Mouse (Mus musculus): ENCODE results near the gene Gm20425. TPM values are rescaled to one million over a fixed set of nuclear protein-coding genes. Genes with fewer than 3 reads are reported as not detected.

The Gm20425 gene
- polyA plus RNA-seq (2014; fragmentation: Illumina TruSeq; extraction: RNeasy Lipid Tissue Mini Kit (QIAGEN cat#74804); ENCODE audit: low read depth, low replicate concordance), result 3.1 TPM

GRCm38 (mm10) chr9:103230151-103230951 is at the start of gene Gm20425, which contains the start of gene Trf:
Gene Gm20425 (minus strand): TSS chr9:103230307.
Gene Trf (minus strand): TSS chr9:103230444.

GRCm38 (mm10) chr9:103201561-103202260 is 28.4 kb downstream of the Gm20425 start, which contains the start of gene Srprb:
Gene Srprb (minus strand): TSS chr9:103202137.

Other genes starting within 250 kb of the Gm20425 start
- 7.6 TPM for gene Slco2a1, start 241.6 kb downstream of the Gm20425 start, polyA plus RNA-seq (2014; fragmentation: Illumina TruSeq; extraction: RNeasy Lipid Tissue Mini Kit (QIAGEN cat#74804); ENCODE audit: low read depth, low replicate concordance)
- gene Rab6b, start 118.5 kb downstream of the Gm20425 start, polyA plus RNA-seq (2014; fragmentation: Illumina TruSeq; extraction: RNeasy Lipid Tissue Mini Kit (QIAGEN cat#74804); ENCODE audit: low read depth, low replicate concordance), result 0.53 TPM
- 4.8 TPM for gene Srprb, start 28.2 kb downstream of the Gm20425 start, polyA plus RNA-seq (2014; fragmentation: Illumina TruSeq; extraction: RNeasy Lipid Tissue Mini Kit (QIAGEN cat#74804); ENCODE audit: low read depth, low replicate concordance)
- gene Trf, start 137 bp upstream of the Gm20425 start, polyA plus RNA-seq (2014; fragmentation: Illumina TruSeq; extraction: RNeasy Lipid Tissue Mini Kit (QIAGEN cat#74804); ENCODE audit: low read depth, low replicate concordance), result 16,070 TPM
- gene 1300017J02Rik, start 74.8 kb upstream of the Gm20425 start, polyA plus RNA-seq (2014; fragmentation: Illumina TruSeq; extraction: RNeasy Lipid Tissue Mini Kit (QIAGEN cat#74804); ENCODE audit: low read depth, low replicate concordance), result 574 TPM
- 5.7 TPM for gene Topbp1, start 74.9 kb upstream of the Gm20425 start, polyA plus RNA-seq (2014; fragmentation: Illumina TruSeq; extraction: RNeasy Lipid Tissue Mini Kit (QIAGEN cat#74804); ENCODE audit: low read depth, low replicate concordance)
- 103 TPM for gene Cdv3, start 135.5 kb upstream of the Gm20425 start, polyA plus RNA-seq (2014; fragmentation: Illumina TruSeq; extraction: RNeasy Lipid Tissue Mini Kit (QIAGEN cat#74804); ENCODE audit: low read depth, low replicate concordance)